Mouse (Mus musculus) pancreas, adult 10 weeks (tissue): ENCODE data around the gene Usp4. TPM values are rescaled to one million over a fixed set of nuclear protein-coding genes. Genes with fewer than 3 reads are reported as not detected.

Experiments used
- polyA plus RNA-seq: library from polyadenylated mRNA; stranded (reverse); fragments of 350-450 nt; fragmentation: Illumina TruSeq; extraction: RNeasy Lipid Tissue Mini Kit (QIAGEN cat#74804); gene quantifications from one replicate; pipeline ENCODE4 v1.2.3, GENCODE M21; 2015; ENCODE audit warnings: low read depth, low replicate concordance; ENCODE audit not compliant: insufficient read depth

The Usp4 gene
- polyA plus RNA-seq, result 34.3 TPM

DNA sequence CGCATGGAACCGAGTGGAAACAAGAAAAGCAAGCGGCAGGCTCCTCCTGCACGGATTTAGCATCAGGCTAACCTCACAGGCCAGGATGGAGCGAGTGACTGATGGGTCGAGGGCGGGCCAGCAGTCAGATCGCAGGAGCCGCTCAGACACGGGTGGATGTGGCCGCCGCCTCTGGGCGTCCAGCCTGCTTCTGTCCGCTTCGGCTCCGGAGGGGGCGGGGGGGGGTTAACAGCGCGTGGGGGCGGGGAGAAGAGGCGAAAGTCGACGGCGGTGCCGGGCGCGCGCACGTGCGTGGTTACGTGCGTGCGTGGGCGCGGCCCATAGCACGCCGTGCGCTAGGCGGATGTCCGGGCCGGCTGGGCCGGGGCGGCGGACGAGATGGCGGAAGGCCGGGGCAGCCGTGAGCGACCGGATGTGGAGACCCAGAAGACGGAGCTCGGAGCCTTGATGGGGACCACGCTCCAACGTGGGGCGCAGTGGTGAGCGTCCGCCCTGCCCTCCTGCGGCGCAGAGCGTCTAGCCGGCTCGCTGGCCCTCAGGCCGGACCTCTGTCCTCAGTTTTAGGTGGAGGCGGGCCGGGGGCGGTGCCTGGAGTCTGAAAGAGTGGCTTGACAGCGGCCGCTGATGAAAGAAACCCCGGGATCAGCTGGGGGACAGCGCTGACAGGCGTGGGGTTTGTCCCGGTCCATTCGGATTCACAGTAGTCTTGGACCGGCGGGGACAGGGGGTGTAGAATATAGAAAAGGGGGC is at the start of gene Usp4:
Gene Usp4, plus strand, starts transcription at position 314 of the 750 bp plus-strand sequence.

DNA sequence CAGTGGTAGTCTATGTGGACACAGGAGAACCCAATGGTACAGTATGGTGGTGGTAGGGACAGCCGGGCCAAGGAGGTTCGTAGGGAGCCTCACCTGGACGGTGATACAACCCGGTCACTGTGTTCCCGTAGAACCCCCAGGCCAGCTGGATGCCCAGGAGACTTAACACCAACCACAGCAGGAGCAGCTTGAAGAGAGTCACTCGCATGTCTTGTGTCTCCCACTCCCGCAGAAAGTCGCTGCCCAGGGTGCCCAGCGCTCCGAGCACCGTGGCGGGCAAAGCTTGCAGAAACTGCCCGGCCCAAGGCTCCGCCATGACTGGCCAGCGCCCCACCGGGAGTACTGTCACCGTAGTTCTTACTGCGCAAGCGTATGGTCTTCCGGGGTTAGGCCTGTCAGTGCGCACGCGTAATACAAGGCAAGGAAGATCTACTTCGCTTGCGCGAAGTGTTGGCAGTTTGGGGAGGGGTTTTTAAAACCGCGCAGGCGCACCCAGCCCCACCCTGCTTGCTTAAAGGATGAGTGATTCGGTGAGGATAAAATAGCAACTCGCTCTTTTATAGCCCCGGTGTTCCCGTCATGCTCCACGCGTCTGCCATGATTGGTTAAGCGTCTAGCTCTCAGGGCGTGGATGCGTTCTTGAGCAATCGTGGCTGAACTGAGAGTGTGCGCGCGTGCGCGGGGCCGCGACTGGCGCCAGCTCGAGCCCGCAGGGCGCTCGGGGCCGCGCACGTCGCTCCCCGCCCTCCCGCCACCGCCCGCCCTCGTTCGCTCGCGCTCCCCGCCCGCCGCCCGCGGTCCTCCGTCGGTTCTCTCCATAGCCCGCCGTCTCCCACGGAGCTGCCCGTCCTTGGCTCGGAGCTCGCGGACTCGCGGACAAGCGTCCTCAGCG is 41.8 kb upstream of the Usp4 start, which contains the start of the genes Rhoa and Tcta:
Gene Rhoa, plus strand, starts transcription at position 501 of the 892 bp plus-strand sequence.
Gene Tcta, minus strand, starts transcription at position 532 of the 892 bp plus-strand sequence.

DNA sequence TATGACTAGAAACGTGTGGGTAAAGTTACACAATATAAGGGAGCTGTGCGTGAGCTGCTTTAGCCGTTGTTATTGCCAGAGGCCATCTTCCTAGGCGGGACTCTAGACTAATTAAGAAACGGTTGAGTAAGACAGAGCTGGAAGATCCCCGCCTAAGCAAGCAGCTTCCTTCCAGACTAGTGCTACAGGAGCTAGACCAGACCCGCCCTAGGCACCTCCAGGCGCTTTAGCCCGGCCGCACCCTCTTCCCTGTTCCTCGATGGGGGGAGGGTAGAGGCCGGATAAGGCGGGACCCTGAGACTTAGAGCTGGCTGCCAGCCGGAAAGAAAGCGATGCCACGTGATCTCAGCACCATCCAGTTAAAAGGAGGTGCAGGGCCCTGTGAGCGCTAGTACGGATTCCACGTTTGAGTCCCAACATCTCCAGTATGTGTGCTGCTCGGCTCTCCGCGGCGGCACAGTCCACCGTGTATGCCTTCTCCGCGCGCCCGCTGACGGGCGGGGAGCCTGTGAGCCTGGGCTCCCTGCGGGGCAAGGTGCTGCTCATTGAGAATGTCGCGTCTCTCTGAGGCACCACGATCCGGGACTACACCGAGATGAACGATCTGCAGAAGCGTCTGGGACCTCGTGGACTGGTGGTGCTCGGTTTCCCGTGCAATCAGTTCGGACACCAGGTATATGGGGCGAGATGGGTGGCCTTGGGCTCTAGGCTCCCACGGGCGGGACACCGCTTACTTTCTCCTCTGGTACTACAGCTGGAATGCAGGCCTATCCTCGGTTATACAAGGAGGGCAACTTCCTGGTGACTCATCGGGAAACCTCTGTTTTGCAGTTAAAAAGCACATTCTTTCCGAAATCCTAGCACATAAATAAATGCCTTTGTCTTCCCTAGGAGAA is 8.5 kb upstream of the Usp4 start, which contains the start of gene Gpx1:
Gene Gpx1, plus strand, starts transcription at position 18 of the 896 bp plus-strand sequence.

DNA sequence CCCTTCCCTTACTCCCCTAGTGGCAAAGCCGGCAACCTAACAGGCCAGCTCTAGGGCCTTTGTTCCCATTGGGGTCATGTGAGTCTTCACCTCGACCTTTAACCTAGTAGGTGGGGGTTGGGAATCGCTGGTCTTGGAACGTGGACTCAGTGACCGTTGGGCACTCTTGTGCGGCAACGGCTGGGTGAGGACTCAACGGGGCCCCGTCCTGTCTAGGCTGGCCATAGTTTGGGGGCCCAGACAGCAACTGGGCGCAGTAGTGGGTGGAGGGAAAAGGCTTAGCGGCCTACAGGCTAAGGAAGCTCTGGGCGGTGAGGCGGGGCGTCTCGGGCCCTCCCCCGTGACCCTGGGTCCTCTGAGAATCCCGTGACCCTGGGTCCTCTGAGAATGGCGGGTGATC is 45.0 kb downstream of the Usp4 start, which contains the start of gene 1700102P08Rik:
Gene 1700102P08Rik, plus strand, starts transcription at position 130 of the 400 bp plus-strand sequence.

DNA sequence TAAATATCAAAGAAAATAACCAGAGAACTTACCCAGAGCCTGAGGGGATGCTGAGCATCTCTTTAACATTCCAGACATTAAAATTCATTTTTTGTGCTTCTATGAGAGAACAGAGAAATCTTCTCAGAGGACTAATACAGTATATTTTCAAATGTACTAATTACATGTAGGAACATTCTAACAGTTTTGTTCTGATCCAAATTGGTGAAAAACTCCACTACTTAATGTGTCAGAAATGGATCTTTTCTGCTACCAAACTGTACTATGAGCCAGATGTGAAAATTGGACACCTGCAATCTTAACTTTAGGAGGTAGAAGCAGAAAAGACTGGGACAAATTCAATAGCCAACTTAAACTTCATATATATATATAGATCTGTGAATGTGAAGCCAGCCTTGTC is 80.7 kb downstream of the Usp4 start, which contains the start of gene Ccdc36:
Gene Ccdc36, minus strand, starts transcription at position 101 of the 400 bp plus-strand sequence.

DNA sequence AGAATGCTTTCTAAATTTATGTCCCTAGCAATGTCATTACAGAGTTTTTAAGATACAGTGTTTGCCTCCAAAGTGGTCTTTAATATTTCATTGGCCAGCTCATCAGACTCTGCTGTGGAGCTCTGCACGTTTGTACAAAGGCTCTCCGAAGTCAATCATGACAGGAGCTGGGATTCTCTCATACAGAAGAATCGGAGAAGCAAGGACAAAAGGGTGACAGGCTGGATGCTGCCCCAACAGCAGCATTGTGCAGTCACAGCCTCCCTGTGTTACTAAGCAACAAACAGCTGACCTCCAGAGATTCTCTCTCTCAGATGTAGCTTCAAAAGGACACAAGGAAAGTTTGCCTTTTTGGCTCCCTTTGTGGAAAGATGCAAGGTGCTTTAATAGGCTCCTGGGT is 88.5 kb downstream of the Usp4 start, which contains the start of gene BC048562:
Gene BC048562, plus strand, starts transcription at position 301 of the 400 bp plus-strand sequence.

Other genes with a start within 250 kb of the Usp4 start
- gene Bsn, start 157.5 kb upstream of the Usp4 start, polyA plus RNA-seq, result 0.48 TPM
- gene Dag1, start 83.9 kb upstream of the Usp4 start, polyA plus RNA-seq, result 15.5 TPM
- 4.3 TPM for gene Nicn1, start 57.4 kb upstream of the Usp4 start, polyA plus RNA-seq
- 5.3 TPM for gene Amt, start 51.0 kb upstream of the Usp4 start, polyA plus RNA-seq
- gene Rhoa, start 41.7 kb upstream of the Usp4 start, polyA plus RNA-seq, result 65.0 TPM
- 17.3 TPM for gene Tcta, start 41.7 kb upstream of the Usp4 start, polyA plus RNA-seq
- 93.4 TPM for gene Gpx1, start 8.9 kb upstream of the Usp4 start, polyA plus RNA-seq
- 1.3 TPM for gene 1700102P08Rik, start 45.0 kb downstream of the Usp4 start, polyA plus RNA-seq
- not detected for gene Ccdc36, start 80.6 kb downstream of the Usp4 start, polyA plus RNA-seq
- gene BC048562, start 88.6 kb downstream of the Usp4 start, polyA plus RNA-seq, result not detected
- gene Ccdc71, start 112.7 kb downstream of the Usp4 start, polyA plus RNA-seq, result 7.4 TPM
- 9.8 TPM for gene Klhdc8b, start 113.7 kb downstream of the Usp4 start, polyA plus RNA-seq
- gene Lamb2, start 131.9 kb downstream of the Usp4 start, polyA plus RNA-seq, result 36.8 TPM
- gene Usp19, start 142.7 kb downstream of the Usp4 start, polyA plus RNA-seq, result 39.8 TPM
- gene Qars, start 159.9 kb downstream of the Usp4 start, polyA plus RNA-seq, result 48.0 TPM
- gene Qrich1, start 169.0 kb downstream of the Usp4 start, polyA plus RNA-seq, result 23.8 TPM
- 25.0 TPM for gene Impdh2, start 212.4 kb downstream of the Usp4 start, polyA plus RNA-seq
- gene Ndufaf3, start 219.6 kb downstream of the Usp4 start, polyA plus RNA-seq, result 4.8 TPM
- 40.8 TPM for gene Dalrd3, start 222.0 kb downstream of the Usp4 start, polyA plus RNA-seq
- gene Wdr6, start 230.9 kb downstream of the Usp4 start, polyA plus RNA-seq, result 9.3 TPM
- 2.9 TPM for gene P4htm, start 249.8 kb downstream of the Usp4 start, polyA plus RNA-seq